Mouse (Mus musculus): Measurements from ENCODE around the gene Gpc6.

Gpc6 gene

DNA sequence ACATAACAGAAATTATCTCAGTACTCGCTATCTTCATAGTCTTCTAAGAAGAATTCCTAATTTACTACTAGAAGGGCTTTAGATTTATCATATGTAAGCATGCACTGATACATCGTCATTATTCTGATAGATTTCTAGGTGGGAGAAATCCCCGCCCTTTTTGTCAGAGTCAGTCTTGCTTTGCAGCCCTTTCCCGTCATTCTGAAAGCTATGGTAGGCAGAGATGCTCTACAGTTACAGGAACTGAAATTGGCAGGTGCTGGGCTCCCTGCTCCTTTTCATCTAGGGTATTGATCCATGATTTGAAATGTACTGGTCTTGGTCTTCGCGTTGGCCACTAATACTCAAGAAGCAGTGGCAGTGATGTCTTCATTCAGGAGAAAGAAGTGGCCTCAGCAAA, 22.3 kb downstream of the Gpc6 start:
- intact Hi-C loops (cut with DNase I) = no loop called here

DNA sequence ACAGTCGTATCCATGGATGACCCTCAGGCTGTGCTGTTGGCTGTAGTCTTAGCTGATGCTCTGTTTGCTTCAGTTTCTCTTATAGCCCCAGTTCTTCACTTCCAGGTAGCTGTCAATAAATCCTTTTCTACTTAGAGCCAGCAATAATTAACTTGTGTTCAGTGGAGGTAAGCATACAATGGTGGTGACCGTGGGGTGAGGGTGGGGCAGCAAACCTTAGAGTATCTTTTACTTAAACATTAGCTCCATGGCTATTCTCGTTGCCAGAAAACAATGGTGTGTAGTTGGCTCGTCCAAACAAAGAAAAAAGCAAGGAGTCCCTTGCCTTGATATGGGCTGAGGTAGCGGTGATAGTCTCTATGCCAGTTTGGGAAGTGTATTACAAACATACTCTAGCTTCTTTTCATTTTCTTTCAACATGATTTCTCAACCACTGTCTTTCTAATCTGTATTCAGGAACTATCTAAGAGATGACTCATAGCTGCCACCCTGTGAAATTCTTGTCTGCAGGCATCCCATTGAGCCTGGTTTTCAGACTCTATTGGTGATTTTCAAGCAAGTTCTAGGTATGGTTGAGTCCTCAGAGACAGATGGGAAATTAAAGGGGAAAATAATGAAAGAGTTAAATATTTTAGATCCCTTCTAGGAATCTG, 22.9 kb downstream of the Gpc6 start:
- intact Hi-C loops (cut with DNase I) = no loop called here

DNA sequence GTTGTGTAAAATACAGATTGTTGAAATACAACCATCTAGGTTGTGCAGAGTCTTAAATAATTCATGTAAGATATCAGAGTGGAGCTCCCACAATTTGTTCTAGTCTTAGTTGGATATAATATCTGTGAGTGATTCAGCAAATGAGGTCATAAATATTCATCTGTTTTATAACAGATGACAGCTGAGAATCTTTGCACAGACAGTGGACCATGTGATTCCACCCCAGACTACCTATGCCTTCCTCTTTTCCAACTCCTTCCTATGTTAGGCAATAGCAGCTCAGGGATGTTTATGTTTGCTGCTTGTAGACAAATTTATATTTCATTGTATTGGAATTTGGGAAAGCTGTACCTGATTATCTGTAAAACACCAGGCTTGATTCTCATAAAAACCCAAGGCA, 32.0 kb downstream of the Gpc6 start:
- intact Hi-C loops (cut with DNase I) = no loop called here

DNA sequence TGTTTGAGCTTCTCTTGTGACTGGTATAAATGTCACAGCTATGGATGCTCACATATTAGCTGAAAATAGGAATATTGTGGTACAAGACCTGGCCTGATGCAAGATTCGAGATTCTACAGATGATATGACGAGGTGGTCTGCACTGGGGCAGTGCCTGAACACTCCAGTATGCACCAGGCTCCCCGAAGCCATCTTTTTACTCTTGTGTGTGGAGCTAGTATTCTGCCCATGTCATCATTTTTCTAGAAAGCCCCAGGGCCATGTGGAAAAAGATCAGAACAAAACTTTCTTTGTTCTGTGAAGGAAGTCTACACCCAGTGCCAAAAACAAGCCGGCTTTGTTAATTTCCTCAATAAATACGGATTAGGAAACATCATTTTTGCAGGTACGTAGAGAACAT, 39.7 kb downstream of the Gpc6 start:
- intact Hi-C loops (cut with DNase I) = no loop called here

DNA sequence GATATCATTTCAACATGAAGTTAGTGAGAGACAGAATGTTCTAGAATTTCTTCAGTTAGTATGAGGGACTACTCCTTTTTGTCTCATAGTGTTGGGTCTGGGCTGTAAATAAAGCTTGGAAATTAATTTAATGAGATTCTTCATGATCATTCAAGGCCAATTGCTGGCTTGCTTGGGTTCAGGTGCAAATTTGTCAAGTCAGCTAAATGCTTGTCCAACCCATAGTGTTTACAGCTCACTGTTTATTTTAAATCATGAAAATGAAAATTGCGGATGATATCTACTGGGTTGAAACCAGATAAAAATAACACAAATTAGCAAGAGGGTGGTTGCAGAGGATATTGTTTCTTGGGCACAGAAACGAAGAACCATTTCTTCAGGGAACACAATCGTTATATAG, 49.6 kb downstream of the Gpc6 start:
- intact Hi-C loops (cut with DNase I) = no loop called here

DNA sequence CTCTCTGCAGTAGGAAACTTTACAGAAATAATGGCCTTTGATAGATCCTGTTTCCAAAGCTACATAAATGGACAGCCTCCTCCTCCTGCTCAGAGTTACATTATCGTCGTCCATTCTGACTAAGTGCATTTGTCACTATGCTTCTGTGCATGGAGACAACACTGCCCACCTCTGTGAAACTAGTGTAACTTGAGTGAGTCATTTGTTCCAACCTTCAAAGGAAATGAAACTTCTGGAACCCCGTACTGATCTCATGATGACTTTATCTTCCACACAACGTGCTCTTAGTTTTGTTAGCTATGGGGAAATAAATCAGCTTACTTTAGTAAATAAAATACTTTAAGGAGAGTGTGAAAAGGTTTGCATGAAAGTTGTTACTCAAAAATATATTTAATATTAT, 50.1 kb downstream of the Gpc6 start:
- intact Hi-C loops (cut with DNase I) = no loop called here

DNA sequence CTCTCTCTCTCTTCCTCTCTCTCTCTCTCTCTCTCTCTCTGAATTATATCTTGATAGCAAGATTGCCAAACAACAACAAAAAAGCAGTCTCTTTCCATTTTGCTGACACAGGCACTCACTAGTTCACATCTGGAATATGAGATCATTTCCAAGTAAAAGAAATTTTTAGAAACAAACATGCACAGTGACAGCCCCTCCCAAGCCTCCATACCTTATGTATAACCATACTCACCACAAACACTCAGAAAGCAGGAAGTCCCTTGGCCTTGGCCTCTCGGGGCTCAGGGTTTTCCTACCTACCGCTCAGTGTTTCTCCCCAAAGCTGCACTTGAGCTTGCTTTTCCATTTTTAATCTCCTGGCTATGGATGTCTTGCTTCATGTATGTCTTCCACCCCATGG, 52.1 kb downstream of the Gpc6 start:
- intact Hi-C loops (cut with DNase I) = no loop called here

DNA sequence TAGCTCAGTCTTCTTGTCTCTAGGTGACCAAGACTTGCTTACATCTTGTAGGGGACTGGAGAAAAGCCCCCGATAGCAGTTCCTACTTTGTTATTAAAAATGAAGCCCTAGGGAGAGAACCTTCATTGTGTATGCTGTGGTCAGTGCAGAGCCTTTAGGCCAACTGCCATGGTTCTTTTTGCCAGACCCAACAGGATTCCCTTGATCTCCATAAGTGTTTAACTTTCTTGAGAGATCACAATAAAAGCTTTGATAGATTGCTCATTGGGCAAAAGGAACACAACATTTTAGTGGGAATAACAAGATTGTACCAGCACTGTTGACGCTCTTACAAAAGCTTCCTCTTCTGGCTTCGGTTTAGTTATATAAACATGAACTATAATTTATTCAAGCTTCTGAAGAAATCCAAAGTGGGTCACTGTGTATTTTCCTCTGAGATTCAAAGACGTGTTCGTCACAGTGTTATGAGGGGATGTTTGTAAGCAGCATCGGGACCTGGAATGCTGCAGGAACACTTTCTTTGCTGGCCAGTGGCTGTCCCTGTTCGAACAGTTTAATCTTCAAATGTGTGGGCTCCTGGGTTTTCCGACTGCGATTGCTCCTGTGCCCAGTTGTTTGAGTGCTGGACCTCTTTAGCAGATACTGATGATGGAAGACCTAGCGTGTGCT, 54.7 kb downstream of the Gpc6 start:
- intact Hi-C loops (cut with DNase I) = no loop called here

DNA sequence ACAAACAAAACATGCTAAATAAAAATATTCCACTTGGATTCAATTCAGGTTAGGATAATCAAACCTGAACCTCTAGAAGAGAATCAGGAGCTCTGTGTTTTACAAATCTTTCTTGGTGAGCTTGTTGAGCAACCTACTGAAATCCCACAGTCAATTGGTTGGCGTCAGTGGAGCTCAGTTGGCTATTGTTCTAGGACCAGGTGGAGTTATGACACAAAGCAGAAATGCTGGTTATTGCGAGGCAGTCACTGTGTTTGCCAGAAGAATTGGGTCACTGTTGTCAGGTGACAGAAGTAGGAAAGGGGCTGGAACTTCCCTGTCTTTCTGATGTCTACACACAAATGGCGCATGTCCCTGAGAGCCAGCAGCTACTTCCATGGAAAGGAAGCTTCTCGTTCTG, 56.6 kb downstream of the Gpc6 start:
- intact Hi-C loops (cut with DNase I) = no loop called here

DNA sequence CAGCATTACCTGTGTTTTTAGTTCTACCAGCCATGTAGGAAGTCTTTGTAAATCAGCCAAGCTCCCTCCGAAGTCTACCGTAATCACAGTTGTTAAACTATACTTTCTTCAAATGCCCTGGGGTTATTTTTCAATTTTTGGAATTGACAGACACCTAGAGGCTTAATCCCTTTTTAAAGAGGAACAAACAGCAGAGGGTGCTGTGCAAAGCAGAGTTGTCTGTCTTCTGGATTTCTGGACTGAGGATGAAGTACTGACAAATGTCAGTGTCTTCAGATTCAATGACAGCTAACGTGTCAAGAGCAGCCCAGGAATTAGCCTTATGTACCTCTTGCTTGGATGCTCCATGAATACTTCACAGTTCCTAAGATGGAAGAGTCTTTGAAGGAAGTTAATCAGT, 62.2 kb downstream of the Gpc6 start:
- intact Hi-C loops (cut with DNase I) = no loop called here

DNA sequence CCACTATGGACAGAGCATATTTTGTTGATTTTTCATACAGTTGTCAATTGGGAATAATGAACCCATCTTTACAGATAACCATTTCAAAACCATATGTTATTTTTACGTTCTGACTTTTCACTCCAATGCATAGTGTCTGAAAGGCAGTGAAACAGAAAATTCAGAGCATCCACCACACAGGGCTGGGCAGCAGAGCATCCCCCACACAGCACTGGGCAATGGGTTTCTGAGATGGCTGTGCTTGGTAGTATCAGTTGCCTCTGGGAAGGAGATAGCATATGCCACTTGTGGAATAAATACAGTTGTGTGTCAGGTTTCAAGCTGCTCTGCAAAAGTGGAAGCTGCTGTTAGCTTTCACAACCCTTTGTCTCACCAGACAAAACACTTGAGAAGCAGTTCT, 75.3 kb downstream of the Gpc6 start:
- intact Hi-C loops (cut with DNase I) = no loop called here

DNA sequence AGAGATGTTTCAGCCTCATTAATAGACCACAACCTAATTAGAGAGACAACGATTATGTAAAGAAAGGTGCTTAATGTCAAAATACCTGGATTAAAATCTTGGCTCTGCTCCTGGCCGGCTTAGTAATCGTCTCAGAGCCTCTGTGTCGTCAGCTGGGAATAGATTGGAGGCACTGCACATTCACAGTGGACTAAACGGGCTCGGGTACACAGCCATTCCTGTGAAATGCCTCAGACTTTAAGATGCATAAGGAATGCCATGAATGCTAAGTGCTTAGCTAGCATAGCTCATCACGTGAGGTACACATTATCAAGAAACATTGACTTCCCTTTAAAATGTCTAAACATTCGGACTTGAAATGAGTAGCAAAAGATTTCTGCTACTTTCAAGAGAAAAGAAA, 77.2 kb downstream of the Gpc6 start:
- intact Hi-C loops (cut with DNase I) = no loop called here

DNA sequence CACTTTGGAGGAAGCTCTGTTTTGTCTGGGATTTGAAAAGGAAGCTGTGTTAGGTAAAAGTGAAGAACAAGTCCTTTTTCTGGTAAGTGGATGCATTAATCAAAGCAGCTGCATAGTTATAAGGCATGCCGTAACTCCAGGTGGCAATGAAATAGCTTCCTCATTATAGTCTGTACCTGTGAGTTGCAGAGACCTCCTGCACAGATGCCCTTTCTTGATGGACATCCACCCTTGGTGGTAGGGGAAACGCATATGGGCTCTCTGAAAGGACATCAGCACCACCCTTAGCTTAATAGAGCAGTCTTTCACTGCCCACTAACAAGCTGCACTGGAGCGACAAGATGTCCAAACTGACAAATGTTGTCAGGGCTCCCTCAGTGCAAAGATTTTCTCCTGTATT, 83.7 kb downstream of the Gpc6 start:
- intact Hi-C loops (cut with DNase I) = no loop called here

DNA sequence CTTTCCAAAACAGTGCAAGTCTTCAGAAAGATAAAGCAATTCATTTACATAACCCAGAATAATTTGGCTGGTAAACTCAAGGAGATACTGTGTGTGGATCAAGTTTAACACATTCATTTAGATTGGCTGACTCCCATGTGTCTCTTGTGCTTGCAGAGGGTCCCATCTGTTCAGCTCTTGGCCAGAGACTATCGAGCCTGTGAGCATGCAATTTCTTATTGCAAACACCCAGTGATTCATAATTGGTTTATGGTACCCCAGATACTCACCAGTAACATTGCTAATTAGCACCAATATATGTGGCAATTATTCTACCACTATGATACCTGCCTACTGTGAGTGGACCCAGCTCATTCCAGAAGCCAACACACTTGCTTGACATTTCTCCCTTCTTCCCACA, 87.9 kb downstream of the Gpc6 start:
- intact Hi-C loops (cut with DNase I) = no loop called here

DNA sequence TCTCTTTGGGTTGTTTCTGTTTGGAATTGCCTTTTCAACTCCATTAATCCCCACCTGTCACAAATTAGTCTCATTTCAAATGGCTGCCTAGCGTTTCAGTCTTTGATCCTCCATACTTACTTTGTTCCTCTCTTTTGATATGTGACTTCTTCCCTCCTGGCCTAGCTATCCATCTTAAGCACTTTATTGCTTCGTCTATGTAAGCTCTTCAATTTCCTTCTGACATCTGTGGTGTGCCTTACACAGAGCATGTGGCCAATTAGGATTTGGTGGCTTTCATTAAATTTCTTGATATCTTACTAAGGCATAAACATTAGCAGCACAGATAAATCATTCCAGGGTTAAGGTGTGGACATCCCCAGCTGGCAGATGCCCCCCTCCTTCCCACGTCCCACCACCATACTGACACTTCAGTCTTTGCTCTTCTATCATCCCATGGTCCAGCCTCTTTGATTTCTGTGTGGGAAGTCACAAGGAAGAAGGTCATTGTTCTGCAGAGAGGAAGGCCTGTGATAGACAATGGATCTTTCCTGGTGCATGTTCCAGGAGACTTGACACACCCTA, 88.5 kb downstream of the Gpc6 start:
- intact Hi-C loops (cut with DNase I) = no loop called here

DNA sequence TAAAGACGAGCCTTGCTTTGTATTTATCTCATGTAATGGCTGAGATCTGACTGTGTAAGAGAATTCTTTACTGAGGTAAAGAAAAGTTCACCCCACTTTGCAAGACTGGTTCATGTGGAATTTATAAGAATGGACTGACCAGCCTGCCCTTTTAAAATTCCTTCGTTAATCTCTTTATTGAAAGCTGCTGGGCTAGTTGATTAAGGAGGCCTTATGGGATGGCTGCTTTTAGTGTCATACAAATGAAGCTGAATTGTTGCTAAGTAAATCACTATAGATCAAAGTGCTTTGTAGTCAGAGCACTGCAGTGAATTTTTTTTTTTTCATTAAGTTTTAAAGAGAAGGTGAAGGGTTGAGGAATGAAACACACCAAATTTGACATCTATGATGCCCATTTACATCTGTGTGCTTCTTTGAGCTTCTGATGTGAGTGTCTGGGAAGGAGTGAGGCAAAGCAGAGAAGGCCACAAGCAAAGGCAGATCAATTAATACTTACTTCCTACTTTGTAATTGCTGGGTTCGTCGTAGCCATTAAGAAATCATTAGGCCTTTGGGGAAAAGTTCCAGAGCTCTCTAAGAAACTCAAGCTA, 90.3 kb downstream of the Gpc6 start:
- intact Hi-C loops (cut with DNase I) = no loop called here

DNA sequence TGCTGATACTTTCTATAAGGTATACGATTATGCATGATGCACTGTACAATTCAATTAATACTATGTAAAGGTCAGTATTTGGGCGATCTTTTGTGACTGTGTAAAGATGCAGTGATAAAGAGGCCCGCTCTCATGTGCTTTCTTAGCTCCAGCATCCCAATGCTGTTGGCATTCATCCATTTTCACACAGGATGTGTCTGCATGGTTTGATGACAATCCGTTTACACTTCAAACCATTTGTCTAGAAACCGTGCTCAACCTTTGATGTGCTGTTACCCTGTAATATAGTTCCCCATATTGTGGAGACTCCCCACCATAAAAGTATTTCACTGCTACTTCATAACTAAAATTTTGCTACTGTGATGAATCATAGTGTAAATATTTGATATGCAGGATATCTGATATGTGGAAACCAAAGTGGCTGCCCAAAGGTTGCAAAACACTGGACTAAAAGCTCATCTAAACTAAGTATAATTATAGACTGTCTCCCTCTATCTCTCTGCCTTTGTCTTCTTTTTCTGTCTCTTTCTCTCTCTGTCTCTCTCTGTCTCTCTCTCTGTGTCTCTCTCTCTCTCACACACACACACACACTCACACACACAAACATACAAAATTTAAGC, 97.2 kb downstream of the Gpc6 start:
- intact Hi-C loops (cut with DNase I) = no loop called here

DNA sequence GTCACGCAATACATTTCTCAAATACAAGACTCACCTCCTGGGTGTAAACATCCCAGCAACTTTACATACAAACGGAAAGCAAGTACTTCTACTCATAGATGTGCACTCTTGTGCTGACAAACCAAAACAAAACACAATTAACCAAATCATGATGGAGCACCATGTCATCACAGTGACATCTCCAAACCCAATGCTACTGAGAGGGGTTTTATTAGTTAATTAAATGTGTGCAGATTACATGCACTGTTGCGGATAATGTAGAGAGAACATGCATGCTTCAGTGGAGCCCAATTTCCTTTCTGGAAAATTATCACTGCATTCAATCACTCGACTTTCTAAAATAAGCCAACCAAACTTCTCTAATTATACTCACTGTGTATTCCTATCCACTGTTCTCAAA, 109.0 kb downstream of the Gpc6 start:
- intact Hi-C loops (cut with DNase I) = no loop called here

DNA sequence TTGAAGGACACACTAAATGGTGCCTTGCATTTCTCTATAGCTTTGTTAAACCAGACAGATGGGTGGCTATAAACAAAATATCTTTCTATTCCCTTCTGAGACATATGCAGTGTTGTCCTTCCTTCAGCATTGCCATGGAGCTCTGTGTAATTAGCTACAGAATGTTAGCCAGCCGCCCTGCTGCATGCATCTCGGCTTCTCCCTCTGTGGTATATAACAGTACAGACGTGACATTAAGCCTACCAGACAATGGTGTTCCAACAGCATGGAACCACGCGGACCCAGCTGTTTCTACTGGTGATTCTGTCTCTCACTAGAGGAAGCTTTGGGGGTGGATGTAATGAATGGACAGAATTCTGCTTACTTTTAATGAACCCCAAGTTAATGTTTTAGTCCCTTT, 115.9 kb downstream of the Gpc6 start:
- intact Hi-C loops (cut with DNase I) = no loop called here

DNA sequence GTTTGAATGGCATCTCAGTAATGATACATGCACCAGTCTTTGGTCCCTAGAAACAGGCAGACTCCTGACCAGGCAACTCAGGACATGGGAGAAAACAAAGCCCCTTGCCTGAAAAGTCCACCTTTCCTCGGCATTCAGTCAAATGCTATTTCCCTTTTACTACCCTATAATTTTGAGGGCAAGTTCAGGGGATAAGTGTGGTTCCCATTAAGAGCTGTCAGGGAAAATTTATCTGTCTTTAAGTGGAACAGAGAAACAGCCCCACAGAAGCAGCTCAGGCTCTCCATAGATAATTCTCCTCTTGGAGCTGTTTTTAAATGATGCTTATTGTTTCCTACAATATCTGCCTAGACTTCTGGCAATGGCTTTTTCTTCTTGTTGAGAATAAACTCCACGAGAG, 123.8 kb downstream of the Gpc6 start:
- intact Hi-C loops (cut with DNase I) = no loop called here

DNA sequence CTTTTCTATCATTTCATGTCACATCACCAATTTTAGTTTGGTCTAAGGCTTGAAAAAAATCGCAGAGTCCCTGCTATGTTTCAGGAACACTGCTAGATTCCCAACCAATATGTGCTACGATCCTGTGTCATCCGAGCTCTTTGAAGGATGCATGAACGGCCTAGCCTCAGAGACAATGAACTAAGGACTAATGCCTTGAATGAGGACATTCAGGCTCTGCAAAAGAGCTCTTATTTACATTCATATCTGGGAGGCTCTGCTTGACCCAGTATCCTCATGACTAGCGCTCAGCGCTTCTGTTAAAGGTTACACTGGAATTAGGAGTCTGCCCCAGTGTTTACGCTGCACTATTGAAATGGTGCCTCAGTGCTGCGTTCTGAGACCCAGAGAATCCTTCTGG, 125.8 kb downstream of the Gpc6 start:
- intact Hi-C loops (cut with DNase I) = no loop called here

DNA sequence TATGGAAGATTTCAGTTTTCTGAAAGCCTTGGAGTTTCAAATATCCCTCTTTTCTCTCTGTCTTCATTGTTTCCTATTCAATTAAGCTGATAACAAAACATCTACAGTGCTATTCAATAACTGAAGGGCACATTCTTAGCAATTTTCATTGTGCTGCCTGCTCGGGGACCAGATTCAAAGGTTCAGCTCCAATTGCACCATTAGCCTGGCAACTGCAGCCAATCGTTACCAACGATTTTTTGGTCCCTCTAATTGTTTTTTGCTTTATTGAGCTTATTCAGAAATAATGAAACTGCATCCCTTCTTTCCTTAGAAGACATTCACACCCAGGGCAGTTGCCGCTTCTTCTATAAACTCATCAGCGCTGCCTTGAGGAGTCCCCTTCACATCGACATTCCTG, 128.2 kb downstream of the Gpc6 start:
- intact Hi-C loops (cut with DNase I) = no loop called here
